Mouse (Mus musculus): ENCODE data around the gene Isy1. TPM values are rescaled to one million over a fixed set of nuclear protein-coding genes. Genes with fewer than 3 reads are reported as not detected.

Gene Isy1
- total RNA-seq, 2 experiments from 2014 or later = 85.1 to 228 TPM

- peak; percentile 96 for ATAC-seq (replicated peaks; ENCODE audit: low FRiP score, low TSS enrichment, poor library complexity, severe bottlenecking)
Observed at GRCm38 (mm10) chr6:87850900-87851614, 12.5 kb upstream of the Isy1 start, which contains the start of gene Cnbp. TSS of gene Cnbp (minus strand) at chr6:87851106.

- ATAC-seq (replicated peaks; ENCODE audit: low FRiP score, low TSS enrichment, poor library complexity, severe bottlenecking) = no peak
Observed at GRCm38 (mm10) chr6:87850155-87850899, 11.7 kb upstream of the Isy1 start.

DNA sequence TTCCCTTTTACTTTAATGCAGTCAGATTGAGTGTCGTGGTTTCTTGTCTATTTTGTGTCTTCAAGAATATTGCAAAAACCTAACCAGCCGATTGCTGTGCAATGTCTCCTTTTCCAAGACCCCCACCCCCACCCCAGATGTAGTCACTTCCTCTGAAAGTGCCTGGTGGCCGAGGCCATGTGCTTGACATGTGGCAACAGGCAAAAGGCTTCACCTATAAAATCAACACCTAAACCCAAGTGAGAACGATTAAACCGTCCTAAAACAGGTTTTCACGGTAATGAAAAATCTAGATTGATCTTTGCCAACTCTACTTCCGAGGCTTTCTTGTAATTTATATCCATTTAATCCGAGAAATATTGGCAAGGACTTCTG is 11.2 kb upstream of the Isy1 start:
- no peak for ATAC-seq (replicated peaks; ENCODE audit: low FRiP score, low TSS enrichment, poor library complexity, severe bottlenecking)

- no peak for ATAC-seq (replicated peaks; ENCODE audit: low FRiP score, low TSS enrichment, poor library complexity, severe bottlenecking)
Observed at GRCm38 (mm10) chr6:87846813-87847212, 8.2 kb upstream of the Isy1 start.

- no peak for ATAC-seq (replicated peaks; ENCODE audit: low FRiP score, low TSS enrichment, poor library complexity, severe bottlenecking)
Observed at GRCm38 (mm10) chr6:87845031-87845695, 6.6 kb upstream of the Isy1 start.

DNA sequence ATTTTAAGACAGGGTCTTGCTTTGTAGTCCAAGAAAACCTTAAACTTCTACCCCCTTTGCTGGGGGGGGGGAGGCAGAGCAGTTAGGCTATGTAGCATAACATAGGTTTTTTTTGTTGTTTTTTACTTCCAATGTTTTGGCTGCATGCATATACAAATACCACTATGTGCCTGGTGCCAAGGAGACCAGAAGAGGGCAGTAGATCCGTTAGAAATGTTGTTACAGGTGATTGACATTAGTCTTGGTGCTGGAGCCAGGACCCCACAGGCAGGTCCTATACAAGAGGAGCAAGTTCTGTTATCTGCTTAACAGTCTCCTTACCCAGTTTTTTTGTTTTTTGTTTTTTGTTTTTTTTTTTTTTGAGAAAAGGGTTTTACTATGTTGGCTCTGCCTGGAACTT is 3.7 kb upstream of the Isy1 start:
- ATAC-seq (replicated peaks; ENCODE audit: low FRiP score, low TSS enrichment, poor library complexity, severe bottlenecking) = 0 out of 2 replicates have a peak, but pooled peaks have one; percentile 34

GRCm38 (mm10) chr6:87841635-87842034 is 3.0 kb upstream of the Isy1 start:
- no peak for ATAC-seq (replicated peaks; ENCODE audit: low FRiP score, low TSS enrichment, poor library complexity, severe bottlenecking)

DNA sequence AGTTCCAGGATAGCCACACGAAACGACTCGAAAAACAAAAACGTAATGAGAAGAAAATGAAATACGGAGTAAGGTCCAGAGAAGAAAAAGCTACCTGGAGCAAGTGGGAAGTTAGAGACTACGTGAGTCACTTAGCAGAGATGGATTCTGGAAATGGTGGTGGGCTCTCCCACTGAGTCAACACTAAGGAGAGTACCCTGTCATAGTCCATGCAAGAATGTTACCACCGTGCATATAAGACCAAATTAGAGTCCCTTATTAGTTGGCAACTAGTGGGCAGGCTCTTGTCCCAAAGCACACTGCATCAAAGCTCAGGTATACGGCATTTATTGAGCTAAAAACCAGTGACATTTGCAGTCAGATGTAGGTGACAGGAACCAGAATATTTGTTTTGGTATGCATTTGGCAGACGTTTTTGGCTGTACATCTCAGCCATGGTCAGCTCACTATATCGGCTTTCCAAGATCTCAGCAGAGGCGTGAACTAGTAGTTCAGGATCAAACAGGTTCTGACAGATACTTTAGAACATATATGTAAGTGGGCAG is 1.3 kb upstream of the Isy1 start:
- no peak for ATAC-seq (replicated peaks; ENCODE audit: low FRiP score, low TSS enrichment, poor library complexity, severe bottlenecking)

DNA sequence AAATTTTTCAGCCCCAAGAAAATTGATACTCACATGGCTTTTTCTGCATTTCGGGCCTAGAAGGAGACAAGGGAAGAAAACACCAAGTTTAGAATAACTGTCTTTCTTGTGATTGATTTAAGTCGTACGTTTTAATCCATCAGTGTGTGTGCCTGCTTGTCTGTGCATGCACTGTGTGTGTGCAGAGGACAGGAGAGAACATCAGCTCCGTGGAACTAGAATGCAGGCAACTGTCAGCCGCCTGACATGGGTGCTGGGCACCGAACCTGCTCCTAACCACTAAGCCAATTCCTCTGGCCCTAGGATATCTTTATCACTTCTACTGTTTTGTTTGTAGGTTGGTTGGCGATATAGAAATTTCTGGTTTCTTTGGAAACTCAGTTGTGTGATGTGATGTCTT is 2.9 kb downstream of the Isy1 start, which contains the start of gene Gm45140:
Gene Gm45140, minus strand, starts transcription at position 101 of the 400 bp plus-strand sequence.
- no peak for ATAC-seq (replicated peaks; ENCODE audit: low FRiP score, low TSS enrichment, poor library complexity, severe bottlenecking)

- no peak for ATAC-seq (replicated peaks; ENCODE audit: low FRiP score, low TSS enrichment, poor library complexity, severe bottlenecking)
Observed at GRCm38 (mm10) chr6:87820366-87820765, 18.2 kb downstream of the Isy1 start.

DNA sequence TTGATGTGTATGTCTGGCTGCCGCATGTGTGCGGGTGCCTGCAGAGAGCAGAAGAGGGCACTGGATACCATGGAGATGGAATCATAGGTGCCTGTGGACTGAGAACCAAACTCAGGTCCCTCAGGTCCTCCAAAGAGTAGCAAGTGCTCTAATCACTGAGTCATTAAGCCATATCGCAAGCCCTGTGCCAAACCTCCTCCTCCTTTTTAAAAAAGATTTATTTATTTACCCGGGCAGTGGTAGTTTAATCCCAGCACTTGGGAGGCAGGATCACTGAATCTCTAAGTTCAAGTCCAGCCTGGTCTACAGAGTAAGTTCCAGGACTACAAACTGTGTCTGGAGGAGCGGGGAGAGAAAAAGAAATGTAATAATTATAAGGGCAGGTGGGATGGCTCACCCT is 24.1 kb downstream of the Isy1 start:
- ATAC-seq (replicated peaks; ENCODE audit: low FRiP score, low TSS enrichment, poor library complexity, severe bottlenecking) = no peak

GRCm38 (mm10) chr6:87812656-87813055 is 25.9 kb downstream of the Isy1 start:
- no peak for ATAC-seq (replicated peaks; ENCODE audit: low FRiP score, low TSS enrichment, poor library complexity, severe bottlenecking)

- ATAC-seq (replicated peaks; ENCODE audit: low FRiP score, low TSS enrichment, poor library complexity, severe bottlenecking) = peak; percentile 85
Observed at GRCm38 (mm10) chr6:87811675-87812338, 26.8 kb downstream of the Isy1 start, which contains the start of gene Rab43. TSS of gene Rab43 (minus strand) at chr6:87812164.

- ATAC-seq (replicated peaks; ENCODE audit: low FRiP score, low TSS enrichment, poor library complexity, severe bottlenecking) = no peak
Observed at GRCm38 (mm10) chr6:87810713-87811669, 27.6 kb downstream of the Isy1 start.

GRCm38 (mm10) chr6:87810311-87810710 is 28.3 kb downstream of the Isy1 start:
- ATAC-seq (replicated peaks; ENCODE audit: low FRiP score, low TSS enrichment, poor library complexity, severe bottlenecking) = no peak

GRCm38 (mm10) chr6:87809651-87810161 is 28.9 kb downstream of the Isy1 start:
- ATAC-seq (replicated peaks; ENCODE audit: low FRiP score, low TSS enrichment, poor library complexity, severe bottlenecking) = peak; percentile 23; the same call in 1 of the 2 replicates

GRCm38 (mm10) chr6:87809144-87809543 is 29.5 kb downstream of the Isy1 start:
- no peak for ATAC-seq (replicated peaks; ENCODE audit: low FRiP score, low TSS enrichment, poor library complexity, severe bottlenecking)

- ATAC-seq (replicated peaks; ENCODE audit: low FRiP score, low TSS enrichment, poor library complexity, severe bottlenecking) = no peak
Observed at GRCm38 (mm10) chr6:87808521-87808920, 30.1 kb downstream of the Isy1 start.

Measured in megakaryocyte-erythroid progenitor cell, adult 5-6 weeks (primary cell).